Mouse (Mus musculus): ENCODE results near the gene Tacc3. TPM values are rescaled to one million over a fixed set of nuclear protein-coding genes. Genes with fewer than 3 reads are reported as not detected.

Tacc3 gene
- polyA plus RNA-seq, 1 experiment = 58.6 TPM

- H3K27ac ChIP-seq (ENCODE audit: insufficient read depth, low read depth, low read length) = no peak overlapping the region
- no peak overlapping the region for H3K4me3 ChIP-seq (ENCODE audit: insufficient read depth, low read length)
- TF ChIP-seq POLR2A (IDR thresholded peaks at IDR 0.05; ENCODE audit: borderline replicate concordance, low read depth, low read length) = no peak
- no peak for TF ChIP-seq CTCF (IDR thresholded peaks at IDR 0.05; ENCODE audit: low read depth, low read length)
- no peaks in the 10 kb centered on the region for H3K4me1 ChIP-seq (ENCODE audit: control insufficient read depth, insufficient read depth, low read length)
Measured at GRCm38 (mm10) chr5:33698669-33699068, 40.7 kb downstream of the Tacc3 start.

GRCm38 (mm10) chr5:33700010-33700409, 42.1 kb downstream of the Tacc3 start:
- no peak overlapping the region for H3K27ac ChIP-seq (ENCODE audit: insufficient read depth, low read depth, low read length)
- H3K4me1 ChIP-seq (ENCODE audit: control insufficient read depth, insufficient read depth, low read length) = no peaks in the 10 kb centered on the region
- no peak for TF ChIP-seq POLR2A (IDR thresholded peaks at IDR 0.05; ENCODE audit: borderline replicate concordance, low read depth, low read length)
- TF ChIP-seq CTCF (IDR thresholded peaks at IDR 0.05; ENCODE audit: low read depth, low read length) = no peak
- H3K4me3 ChIP-seq (ENCODE audit: insufficient read depth, low read length) = no peak overlapping the region

GRCm38 (mm10) chr5:33701832-33702231, 43.9 kb downstream of the Tacc3 start:
- no peak overlapping the region for H3K4me3 ChIP-seq (ENCODE audit: insufficient read depth, low read length)
- no peak for TF ChIP-seq POLR2A (IDR thresholded peaks at IDR 0.05; ENCODE audit: borderline replicate concordance, low read depth, low read length)
- TF ChIP-seq CTCF (IDR thresholded peaks at IDR 0.05; ENCODE audit: low read depth, low read length) = no peak
- no peak overlapping the region for H3K27ac ChIP-seq (ENCODE audit: insufficient read depth, low read depth, low read length)
- H3K4me1 ChIP-seq (ENCODE audit: control insufficient read depth, insufficient read depth, low read length) = peaks cover 2% of the 10 kb centered on the region; the same call in 1 of the 2 replicates

GRCm38 (mm10) chr5:33703999-33704398, 46.1 kb downstream of the Tacc3 start:
- TF ChIP-seq POLR2A (IDR thresholded peaks at IDR 0.05; ENCODE audit: borderline replicate concordance, low read depth, low read length) (no peak), CTCF (IDR thresholded peaks at IDR 0.05; ENCODE audit: low read depth, low read length) (no peak)
- Histone ChIP-seq H3K4me3 (ENCODE audit: insufficient read depth, low read length) (no peak overlapping the region), H3K27ac (ENCODE audit: insufficient read depth, low read depth, low read length) (no peak overlapping the region), H3K4me1 (ENCODE audit: control insufficient read depth, insufficient read depth, low read length) (peaks cover 2% of the 10 kb centered on the region; the same call in 1 of the 2 replicates)

- TF ChIP-seq POLR2A (IDR thresholded peaks at IDR 0.05; ENCODE audit: borderline replicate concordance, low read depth, low read length) = no peak
- no peak for TF ChIP-seq CTCF (IDR thresholded peaks at IDR 0.05; ENCODE audit: low read depth, low read length)
- Histone ChIP-seq H3K27ac (ENCODE audit: insufficient read depth, low read depth, low read length) (no peak overlapping the region), H3K4me1 (ENCODE audit: control insufficient read depth, insufficient read depth, low read length) (peaks cover 2% of the 10 kb centered on the region; the same call in 1 of the 2 replicates), H3K4me3 (ENCODE audit: insufficient read depth, low read length) (no peak overlapping the region)
Measured at GRCm38 (mm10) chr5:33704945-33705611, 47.1 kb downstream of the Tacc3 start.

GRCm38 (mm10) chr5:33705612-33706349, 47.9 kb downstream of the Tacc3 start:
- TF ChIP-seq CTCF (IDR thresholded peaks at IDR 0.05; ENCODE audit: low read depth, low read length) = no peak
- no peak for TF ChIP-seq POLR2A (IDR thresholded peaks at IDR 0.05; ENCODE audit: borderline replicate concordance, low read depth, low read length)
- Histone ChIP-seq H3K4me1 (ENCODE audit: control insufficient read depth, insufficient read depth, low read length) (peaks cover 2% of the 10 kb centered on the region; the same call in 1 of the 2 replicates), H3K27ac (ENCODE audit: insufficient read depth, low read depth, low read length) (no peak overlapping the region), H3K4me3 (ENCODE audit: insufficient read depth, low read length) (no peak overlapping the region)

GRCm38 (mm10) chr5:33706350-33706629, 48.4 kb downstream of the Tacc3 start:
- peaks cover 2% of the 10 kb centered on the region; the same call in 1 of the 2 replicates for H3K4me1 ChIP-seq (ENCODE audit: control insufficient read depth, insufficient read depth, low read length)
- TF ChIP-seq CTCF (IDR thresholded peaks at IDR 0.05; ENCODE audit: low read depth, low read length) = no peak
- TF ChIP-seq POLR2A (IDR thresholded peaks at IDR 0.05; ENCODE audit: borderline replicate concordance, low read depth, low read length) = no peak
- H3K27ac ChIP-seq (ENCODE audit: insufficient read depth, low read depth, low read length) = no peak overlapping the region
- H3K4me3 ChIP-seq (ENCODE audit: insufficient read depth, low read length) = no peak overlapping the region

- Histone ChIP-seq H3K27ac (ENCODE audit: insufficient read depth, low read depth, low read length) (no peak overlapping the region), H3K4me3 (ENCODE audit: insufficient read depth, low read length) (no peak overlapping the region), H3K4me1 (ENCODE audit: control insufficient read depth, insufficient read depth, low read length) (peaks cover 2% of the 10 kb centered on the region; the same call in 1 of the 2 replicates)
- TF ChIP-seq POLR2A (IDR thresholded peaks at IDR 0.05; ENCODE audit: borderline replicate concordance, low read depth, low read length) (no peak), CTCF (IDR thresholded peaks at IDR 0.05; ENCODE audit: low read depth, low read length) (no peak)
Measured at GRCm38 (mm10) chr5:33707163-33707562, 49.2 kb downstream of the Tacc3 start.

GRCm38 (mm10) chr5:33709037-33709436, 51.1 kb downstream of the Tacc3 start:
- Histone ChIP-seq H3K4me3 (ENCODE audit: insufficient read depth, low read length) (no peak overlapping the region), H3K4me1 (ENCODE audit: control insufficient read depth, insufficient read depth, low read length) (peaks cover 2% of the 10 kb centered on the region; the same call in 1 of the 2 replicates), H3K27ac (ENCODE audit: insufficient read depth, low read depth, low read length) (no peak overlapping the region)
- TF ChIP-seq CTCF (IDR thresholded peaks at IDR 0.05; ENCODE audit: low read depth, low read length) (no peak), POLR2A (IDR thresholded peaks at IDR 0.05; ENCODE audit: borderline replicate concordance, low read depth, low read length) (no peak)

GRCm38 (mm10) chr5:33712550-33712949, 54.6 kb downstream of the Tacc3 start:
- H3K4me1 ChIP-seq (ENCODE audit: control insufficient read depth, insufficient read depth, low read length) = no peaks in the 10 kb centered on the region
- no peak overlapping the region for H3K27ac ChIP-seq (ENCODE audit: insufficient read depth, low read depth, low read length)
- no peak overlapping the region for H3K4me3 ChIP-seq (ENCODE audit: insufficient read depth, low read length)
- TF ChIP-seq CTCF (IDR thresholded peaks at IDR 0.05; ENCODE audit: low read depth, low read length) = no peak
- TF ChIP-seq POLR2A (IDR thresholded peaks at IDR 0.05; ENCODE audit: borderline replicate concordance, low read depth, low read length) = no peak

All from bone marrow macrophage, adult 2 months (primary cell).